Mouse (Mus musculus) kidney, adult 11 months (tissue): ENCODE measurements around the gene Six2.
"Not testable (repeated sequence)": the region's sequence is repeated elsewhere in the genome, so short reads cannot be mapped to it uniquely, and the experiment has no call there.

Experiments used
- DNase-seq: peaks from one replicate; pipeline ENCODE4 v3.0.0; 2022

The Six2 gene

DNA sequence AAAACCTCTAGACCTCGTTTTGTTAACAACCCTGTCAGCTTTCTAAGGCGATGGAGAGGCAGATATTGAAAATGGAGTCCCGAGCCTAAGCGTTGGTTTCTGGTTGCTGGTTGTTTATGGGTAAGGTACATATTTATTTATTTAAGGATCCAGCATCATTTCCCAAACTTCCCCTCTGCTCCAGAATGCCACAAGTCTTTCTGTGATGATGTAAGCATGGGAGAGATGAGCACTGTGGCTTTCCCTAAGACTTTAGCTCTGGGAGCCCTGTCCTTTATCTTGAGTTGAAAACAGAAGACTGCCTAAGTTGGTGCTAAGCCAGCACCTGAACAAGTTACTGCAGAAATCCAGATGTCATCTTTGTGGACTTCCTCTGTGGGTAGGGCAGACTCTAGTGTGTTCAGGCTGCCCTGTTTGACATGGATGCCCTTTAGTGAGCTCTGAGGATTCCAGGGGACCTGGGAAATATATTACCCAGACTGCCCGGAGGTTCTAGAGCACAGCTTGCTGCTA lies 1.8 kb upstream of the Six2 start:
- no peak for DNase-seq

DNA sequence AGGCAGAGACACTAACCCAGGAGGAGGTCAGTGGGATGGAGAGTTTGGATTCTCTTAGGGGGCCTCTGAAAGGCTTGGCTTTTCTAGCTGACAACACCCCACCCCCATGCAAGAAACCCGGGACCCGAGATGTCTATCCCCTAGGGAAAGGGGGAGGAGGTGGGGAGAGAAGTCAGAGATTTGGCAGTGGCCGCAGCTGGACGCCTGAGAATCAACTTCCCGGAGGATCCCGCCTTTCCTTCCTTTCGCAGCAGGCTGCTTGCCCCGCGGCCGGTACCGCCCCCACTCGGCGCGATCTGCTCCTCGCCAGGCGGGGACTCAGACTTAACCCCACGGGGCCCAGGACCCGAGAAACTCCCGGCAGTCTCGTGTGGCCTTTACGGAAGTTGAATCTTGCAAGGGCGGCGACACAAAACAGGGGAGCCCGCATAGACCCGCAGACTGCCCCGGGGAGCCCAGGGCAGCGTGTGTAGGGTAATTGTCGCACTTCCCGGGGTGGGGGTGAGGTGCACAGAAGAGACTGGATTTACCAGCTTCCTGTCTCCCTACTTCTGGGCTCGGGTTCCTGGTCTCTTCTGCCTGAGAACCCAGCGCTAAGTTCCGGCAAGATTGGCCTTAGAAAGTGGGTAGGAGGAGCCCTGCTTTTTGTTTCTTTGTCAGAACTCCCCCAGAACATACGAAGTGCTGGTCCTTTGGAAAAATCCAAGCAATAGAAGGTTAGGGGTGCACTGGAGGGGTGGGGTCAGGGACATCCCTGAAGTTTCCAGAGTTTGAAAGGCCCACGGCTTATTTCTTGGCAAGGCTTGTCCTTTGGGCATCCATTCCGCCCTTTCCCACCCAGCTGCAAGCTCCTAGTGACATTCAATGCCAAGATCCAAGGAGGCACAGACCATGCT lies 1.1 kb upstream of the Six2 start:
- DNase-seq, result no peak

DNA sequence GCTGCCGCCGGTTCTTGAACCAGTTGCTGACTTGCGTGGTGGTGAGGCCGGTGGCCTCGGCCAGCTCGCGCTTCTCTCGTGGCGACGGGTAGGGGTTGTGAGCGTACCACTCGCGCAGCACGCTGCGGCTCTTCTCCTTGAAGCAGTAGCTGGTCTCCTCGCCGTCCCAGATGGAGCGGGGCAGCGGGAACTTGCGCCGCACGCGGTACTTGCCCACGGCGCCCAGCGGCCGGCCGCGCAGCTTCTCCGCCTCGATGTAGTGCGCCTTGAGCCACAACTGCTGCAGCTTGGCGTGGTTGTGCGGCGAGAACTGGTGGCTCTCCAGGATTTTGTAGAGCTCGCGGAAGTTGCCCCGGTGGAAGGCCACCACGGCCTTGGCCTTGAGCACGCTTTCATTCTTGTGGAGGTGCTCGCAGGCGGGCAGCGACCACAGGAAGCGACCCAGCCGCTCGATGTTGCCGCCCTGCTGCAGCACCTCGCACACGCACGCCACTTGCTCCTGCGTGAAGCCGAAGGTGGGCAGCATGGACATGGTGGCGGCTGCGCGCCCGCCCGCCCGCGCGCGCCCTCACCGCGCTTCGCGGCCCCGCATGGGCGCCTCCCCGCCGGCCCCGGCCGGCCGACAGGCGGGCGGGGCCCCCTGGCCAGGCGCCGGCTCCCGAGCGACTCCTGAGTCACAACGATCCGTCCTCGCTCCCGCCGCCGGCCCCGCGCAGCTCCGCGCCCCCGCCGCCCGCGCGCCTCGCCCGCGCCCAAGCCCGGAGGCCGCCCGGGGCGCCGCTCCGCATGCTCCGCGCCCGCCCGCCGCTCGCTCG lies 446 bp downstream of the Six2 start:
- DNase-seq, result no peak

DNA sequence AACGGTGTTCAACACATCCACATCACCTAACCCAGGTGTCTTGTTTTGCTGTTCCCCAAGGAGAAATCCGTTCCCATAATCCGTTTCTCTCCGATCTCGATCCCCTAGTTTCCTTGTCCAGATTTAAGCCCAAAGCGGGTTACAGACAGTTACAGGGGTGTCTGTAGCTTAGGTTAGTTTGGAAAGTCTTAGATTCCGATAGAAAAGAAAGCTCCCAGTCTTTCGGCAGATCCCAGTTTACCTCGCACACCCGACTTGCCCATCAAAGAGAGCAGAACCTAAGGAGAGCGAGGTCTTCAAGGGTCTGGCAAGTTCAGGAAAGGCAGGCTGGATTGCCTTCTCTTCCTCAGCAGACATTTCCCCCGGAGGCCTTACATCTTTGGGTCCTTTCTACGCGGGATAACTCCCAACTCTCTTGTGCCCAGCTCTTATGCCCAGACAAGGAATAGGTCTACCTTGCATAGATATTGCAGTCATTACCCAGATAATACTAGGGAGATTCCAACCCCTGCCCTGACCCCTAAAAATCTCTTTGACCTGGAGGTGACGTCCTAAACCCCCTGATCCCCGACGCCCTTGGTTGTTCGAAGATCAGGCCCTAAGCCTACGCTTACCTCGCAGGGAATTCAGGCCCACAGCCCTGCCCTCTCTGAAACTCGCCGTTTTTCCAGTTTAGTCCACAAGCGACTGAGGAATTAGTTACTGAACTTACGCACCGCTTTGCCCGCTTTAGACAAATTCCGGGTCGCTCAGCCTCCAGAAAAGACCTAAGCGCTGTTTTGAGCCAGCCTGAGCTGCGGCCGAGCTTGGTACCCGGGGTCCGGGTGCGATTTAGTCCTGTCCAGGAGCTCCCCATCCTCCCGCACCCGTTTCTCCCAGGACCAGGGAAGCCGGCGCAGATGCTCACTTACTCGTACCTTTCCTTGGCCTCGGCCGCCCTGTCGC lies 1.3 kb downstream of the Six2 start:
- no peak for DNase-seq

DNA sequence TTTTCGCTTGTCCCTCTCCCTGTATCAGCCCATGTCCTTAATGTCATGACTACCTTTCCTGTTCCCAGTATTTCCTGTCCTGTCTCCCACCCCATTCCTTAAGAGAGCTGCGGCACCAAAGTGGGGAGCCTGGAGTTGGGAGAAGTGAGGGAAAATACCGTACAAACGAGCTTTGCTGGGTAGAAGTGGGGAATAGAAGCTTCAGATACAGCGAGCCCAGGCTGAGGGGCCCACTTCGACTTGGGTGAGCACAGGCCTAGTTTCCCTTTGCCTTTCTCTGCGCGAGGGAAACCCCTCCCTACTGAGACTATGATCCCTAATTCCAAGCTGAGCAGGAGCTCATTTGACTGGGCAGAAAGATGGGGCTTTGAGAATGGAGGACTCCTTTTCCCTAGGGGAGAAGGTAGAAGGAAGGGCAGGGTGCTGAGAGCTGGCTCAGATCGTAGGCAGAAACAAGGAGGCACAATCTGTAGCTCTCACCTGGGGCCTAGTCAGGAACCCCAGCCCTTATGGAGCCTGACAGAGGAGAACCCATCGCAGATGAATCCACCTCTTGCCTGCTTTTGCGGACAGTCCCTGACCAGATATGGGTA lies 2.3 kb downstream of the Six2 start:
- DNase-seq, result no peak

DNA sequence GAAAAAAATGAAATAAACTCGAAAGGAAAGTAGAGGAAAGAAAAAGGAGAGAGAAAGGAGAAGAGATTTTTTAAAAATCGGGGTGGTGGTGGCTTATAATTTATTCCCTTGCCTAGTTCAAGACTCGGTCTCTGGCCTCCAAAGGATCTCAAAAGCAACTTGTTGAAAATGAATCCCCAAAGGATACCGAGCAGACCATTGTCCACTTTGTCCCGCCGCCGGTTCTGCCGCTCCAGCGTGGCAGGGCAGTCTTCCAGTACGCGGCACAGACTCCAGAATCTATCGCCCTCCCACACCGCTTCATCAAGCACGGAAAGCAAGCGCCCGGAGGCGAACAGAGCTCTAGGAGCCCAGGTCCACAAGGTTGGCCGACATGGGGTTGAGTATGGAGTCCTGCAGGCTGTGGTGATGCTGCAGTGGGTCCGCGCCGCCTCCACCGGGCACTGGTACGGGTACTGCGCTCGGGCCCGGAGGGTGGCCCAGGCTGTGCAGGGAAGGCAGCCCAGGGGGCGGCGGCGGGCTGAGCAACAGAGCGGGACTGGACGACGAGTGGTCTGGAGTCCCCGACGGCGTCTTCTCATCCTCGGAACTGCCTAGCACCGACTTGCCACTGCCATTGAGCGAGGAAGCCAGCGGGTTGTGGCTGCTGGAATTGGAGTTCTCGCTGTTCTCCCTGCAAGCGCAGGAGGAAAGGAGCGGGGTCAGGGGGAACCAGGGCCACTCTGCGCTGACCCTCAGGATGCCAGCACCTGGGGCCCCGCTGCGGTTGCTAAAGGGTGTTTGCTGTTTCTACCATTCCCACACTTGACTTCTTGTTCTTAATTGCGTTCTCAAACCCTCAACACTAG lies 3.0 kb downstream of the Six2 start:
- DNase-seq, result no peak

DNA sequence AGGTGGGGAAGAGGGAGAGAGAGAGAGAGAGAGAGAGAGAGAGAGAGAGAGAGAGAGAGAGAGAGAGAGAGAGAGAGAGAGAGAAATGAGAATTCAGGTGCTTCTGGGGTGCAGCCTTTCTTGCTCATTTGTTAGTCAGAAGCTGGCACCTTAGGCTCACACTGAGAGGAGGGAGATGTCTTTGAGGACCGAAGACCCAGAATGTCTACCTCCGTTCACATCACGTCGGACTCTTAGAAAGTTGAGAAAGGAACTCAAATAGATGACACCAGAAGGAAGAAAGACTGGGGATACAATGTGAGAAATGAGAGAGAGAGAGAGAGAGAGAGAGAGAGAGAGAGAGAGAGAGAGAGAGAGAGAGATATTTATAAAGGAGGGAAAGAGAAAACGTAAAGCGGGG lies 3.6 kb downstream of the Six2 start:
- not testable (repeated sequence) for DNase-seq

DNA sequence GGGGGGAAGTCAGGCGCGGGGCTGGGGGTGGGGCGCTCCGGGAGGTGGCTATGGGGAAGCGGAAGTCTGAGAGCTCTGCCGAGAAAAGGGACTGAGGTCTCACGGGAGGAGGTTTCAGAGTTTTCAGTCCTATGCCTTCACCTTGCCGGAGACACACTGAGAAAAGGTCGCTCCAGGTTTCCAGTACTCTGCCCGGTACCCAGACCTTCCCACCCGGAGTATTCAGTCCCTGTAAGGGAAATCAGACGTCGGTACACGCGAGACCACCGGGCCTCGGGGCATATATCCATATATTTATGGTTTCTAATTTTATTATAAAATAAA lies 4.1 kb downstream of the Six2 start:
- DNase-seq, result no peak

DNA sequence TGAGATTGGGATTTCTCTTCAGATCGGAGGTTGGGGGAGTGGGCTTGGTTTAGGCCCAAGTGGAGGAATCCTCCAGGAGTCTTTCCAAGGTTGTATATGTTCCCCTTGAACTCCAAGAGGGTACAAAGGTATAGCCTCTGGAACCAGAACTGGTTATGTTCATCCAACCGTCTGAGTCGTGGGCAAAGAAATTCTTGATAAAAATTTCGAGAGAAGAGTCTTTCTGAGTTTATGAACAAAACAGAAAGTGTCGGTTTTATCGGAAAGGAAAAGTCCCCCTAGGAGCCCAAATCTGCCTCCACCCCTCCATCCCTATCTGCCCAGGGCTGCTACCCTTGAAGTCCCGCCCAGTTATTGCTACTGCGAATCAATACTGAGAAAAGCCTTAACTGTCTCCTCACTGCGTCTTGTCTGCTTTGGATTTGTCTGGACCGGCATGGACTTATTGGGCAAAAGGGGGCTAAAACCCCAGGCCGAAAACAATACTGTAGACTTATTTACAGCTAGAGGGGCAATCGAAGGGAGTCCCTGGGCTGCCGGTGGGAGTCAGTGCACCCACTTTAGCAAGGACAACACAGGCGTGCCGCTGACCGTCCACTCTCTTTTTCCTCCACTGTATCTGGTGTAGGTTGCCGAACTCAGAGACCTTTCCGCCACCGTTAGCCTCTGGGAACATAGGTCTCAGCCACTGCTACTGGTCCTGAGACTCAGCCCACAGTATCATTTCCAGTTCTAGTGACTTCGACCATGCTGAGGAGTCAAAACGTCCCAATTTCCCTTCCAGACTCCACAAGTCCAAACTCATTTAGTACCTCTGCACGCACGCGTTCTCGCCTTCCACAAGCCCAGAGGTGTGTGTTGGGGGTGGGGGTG lies 4.7 kb downstream of the Six2 start:
- DNase-seq, result no peak

DNA sequence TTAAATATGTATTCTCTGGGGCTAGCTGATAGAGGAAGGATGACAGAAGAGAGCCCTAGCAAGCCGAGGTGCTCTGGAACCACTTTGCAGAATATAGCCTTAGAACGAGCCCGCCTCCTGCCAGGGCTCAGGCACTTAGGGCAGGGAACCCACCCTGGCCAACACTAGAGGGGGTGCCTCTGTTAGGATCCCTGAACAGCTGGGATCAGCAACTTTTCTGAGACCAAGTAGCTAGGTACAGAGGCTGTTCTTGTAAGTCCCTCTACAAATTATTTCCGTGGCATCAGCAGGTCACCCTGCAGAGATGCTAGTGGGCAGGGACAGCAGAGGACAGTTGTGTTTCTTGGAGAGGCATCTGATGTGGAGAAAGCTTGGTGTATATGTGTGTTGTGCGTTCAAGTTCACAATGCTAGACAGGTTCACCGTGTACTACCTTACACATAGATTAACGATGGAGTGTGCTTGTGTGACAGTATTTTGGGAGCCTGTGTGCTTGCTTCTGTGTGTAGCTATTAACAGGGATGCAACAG lies 5.8 kb downstream of the Six2 start:
- DNase-seq, result no peak

DNA sequence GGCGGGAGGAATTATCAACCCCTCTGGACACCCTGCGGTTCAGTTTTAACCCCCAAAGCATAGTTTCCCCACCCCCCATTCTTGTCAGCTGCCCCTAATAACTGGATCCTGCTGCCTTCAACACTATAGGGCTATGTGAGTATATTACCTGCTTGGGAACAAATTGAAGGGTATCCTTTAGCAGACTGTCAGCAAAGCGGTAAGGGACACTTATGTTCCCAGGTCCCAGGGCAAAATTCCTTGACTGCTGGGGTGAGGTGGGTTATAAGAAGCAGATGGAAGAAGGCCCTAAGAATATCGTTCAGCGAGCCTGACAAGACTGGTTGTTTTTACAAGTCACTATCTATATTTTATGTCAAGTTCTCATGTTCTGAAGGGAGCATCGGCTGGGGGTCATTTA lies 6.3 kb downstream of the Six2 start:
- no peak for DNase-seq

DNA sequence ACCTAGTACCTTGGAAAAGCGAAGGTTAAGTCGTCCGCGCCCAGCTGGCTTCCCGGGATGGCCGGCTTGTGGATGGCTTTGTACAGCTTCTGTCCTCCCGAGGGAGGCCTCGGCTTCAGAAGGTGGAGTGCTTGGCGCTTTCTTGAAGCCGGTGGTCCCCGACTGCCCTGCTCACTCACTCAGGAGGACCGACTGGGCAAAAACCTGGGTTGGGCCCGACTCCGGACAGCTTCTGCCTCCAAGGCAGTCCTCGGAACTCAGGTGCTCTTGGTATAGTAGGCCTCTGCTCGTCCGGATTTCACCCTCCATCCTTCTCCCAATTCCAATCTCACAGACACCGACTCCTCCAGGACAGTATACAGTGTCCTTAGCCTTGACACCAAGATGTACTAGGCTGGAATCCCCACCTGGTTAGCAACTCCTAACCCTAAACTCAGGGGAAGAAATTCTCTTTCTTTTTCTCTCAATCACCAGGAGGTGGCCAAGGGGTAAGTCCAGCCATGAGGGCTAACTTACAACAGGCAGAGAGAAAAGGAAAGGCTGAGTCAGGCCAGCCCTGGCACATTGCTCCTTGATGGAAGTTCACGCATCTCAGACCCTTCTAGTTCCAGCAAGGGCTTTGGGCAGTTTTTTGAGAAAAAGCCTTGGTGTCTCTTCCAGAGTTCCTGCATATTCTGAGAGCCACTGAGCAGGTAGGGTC lies 7.1 kb downstream of the Six2 start:
- DNase-seq, result no peak

DNA sequence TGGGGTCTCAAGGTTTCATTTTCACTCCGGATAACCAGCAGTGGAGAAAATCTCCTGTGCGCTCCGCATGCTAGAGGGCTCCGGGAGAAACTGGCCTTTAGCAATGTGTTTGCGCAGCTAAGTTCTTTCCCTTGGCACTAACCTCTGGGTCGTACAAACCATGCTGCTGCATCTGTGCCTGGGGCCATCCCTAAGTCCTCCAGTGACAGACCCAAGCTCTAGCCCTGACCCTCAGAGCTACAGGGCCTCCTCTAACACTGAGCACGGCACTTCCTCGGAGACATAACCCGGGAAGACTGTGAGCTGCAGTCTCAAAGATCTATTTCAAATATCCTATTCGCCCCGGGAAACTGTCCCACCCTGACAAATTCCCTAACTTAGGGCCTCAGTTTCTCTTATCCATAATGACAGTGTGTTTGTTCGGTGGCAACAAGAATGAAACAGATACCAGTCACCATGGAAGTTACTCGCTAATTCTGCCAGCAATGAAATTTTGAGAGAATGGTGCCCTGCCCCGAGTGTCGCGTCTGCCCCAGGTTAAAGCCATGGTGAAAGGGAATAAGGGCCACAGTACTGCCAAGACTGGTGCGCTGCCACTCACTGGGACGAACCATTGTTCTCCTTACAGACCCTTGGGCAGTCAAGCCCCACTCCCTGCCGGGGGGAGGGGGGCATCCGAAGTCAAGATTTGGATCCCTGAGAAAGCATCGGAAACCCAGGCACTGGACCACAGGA lies 7.8 kb downstream of the Six2 start:
- no peak for DNase-seq

DNA sequence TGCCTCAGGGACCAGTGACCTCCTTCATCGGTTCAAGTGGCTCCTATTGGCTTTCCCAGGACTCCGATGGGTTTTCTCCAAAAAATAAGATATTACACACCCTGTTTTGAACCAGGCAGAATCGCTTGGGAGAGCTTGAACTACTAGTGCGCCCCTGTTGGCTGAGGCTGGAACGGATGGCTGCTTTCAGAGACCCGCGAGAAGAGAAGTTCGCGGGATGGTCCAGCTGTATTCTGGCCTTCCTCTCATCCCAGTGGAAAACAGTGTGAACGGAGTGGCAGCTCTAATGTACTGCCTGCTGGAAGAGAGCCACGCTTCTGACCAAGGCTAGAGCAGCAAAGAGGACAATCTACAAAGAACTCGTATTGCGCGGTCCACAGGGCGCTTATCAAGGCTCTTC lies 8.4 kb downstream of the Six2 start:
- no peak for DNase-seq

DNA sequence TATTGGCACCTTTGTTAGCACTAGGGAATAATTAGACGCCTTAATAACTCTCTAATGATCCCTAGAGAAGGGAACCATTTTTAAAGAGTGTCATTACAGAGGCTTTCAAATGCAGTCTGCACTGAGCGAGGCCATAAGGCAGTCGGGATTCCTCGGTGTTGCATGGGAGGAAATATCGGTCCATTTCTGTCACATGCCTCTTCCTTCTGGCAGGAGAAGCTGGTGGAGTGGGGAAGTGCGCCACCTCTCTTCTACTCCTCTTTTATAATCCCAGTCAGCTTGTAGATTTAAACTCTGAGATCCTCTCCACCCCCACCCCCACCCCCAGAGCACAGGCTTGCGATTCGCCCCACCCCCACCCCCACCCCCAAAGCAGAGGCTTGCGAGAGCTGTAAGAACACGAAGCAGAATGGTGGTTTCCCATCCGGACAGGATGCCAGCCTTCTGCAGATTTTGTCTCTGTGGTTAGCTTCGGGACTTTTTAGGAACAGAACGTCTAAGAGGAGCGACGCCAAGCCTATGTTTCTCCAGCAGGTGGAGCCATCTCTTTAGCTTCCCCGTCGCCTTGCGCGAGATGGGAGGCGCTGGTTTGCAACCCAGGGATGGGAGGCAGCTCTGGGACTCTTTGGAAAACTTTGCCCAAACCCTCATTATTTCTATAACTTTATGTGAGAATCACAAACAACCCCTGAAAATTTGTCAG lies 23.3 kb downstream of the Six2 start:
- peak; percentile 24 for DNase-seq

DNA sequence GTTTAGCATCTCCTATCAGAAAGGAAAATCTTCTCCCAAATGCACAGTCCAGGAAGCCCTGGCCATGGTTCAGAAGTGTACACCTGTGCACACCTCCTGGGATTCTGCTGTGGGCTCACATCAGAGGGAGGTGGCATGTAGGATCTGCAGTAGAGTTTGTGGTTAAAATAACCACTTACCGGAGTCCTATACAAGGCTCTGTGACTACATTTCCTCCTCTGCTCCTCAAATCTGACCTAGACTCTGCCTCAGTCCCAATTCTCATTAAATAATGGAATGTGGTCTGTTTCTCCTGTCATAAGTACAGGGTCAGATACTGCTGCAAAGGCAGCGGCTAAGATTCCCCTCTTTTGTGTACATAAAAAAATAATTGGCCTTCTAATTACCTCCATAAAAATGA lies 23.9 kb downstream of the Six2 start:
- no peak for DNase-seq

DNA sequence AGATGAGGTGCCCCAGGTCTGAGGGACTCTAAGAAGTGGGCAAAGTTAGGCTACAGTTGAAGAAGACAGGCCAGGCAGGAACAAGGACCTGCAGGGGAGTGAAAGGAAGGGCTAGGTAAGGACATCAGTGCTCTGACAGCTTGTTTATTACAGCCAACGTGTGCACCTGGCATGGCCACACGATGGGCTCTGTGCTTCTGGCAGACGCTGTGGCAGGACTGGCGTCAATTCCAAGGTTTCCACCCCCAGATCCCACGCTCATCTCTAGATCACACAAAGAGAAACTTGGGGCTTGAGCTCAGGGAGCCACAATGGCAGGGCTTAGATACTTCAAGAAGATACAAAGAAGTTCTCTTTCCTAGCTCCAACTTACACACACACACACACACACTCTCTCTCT lies 26.6 kb downstream of the Six2 start:
- no peak for DNase-seq

DNA sequence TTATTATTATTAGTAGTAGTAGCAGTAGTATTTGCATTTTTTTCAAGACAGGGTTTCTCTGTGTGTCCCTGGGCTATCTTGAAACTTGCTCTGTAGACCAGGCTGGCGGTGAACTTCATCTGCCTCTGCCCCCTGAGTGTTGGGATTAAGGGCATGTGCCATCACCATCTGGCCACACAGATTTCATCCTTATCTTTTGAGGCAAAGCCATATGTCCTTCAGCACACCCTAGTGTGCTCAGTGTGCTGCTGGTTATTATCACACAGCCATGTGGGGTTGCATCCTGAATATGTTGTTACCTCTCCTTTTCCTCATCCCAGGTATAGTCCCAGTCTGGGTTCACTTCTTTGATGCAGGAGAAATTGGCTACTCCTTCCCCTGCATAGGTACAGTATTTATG lies 28.1 kb downstream of the Six2 start:
- no peak for DNase-seq
